Mouse (Mus musculus): Measurements from ENCODE around the gene Npdc1. TPM values are rescaled to one million over a fixed set of nuclear protein-coding genes. Genes with fewer than 3 reads are reported as not detected.
A peak's percentile ranks its signal among the peaks of the same experiment; 100 is the strongest.

Gene Npdc1
- 114 TPM for polyA plus RNA-seq (2012; fragmentation: generic; extraction: Trizol)

- no peak within 1 kb of the TSS for H3ac ChIP-seq (ENCODE audit: control insufficient read depth, insufficient read length)
- no peak within 1 kb of the TSS for H3K4me2 ChIP-seq (ENCODE audit: low read depth)
- no peaks in the 10 kb centered on the region for H3K79me2 ChIP-seq (ENCODE audit: control insufficient read depth, insufficient read depth)
- TF ChIP-seq TCF3 (IDR thresholded peaks at IDR 0.05; ENCODE audit: insufficient read length, low read depth) (no peak), USF1 (IDR thresholded peaks at IDR 0.05; ENCODE audit: low read depth) (no peak), SRF (IDR thresholded peaks at IDR 0.05; ENCODE audit: control insufficient read depth, insufficient read length, low read depth) (no peak), E2F4 (IDR thresholded peaks at IDR 0.05; ENCODE audit: insufficient read depth) (no peak), MYOG (IDR thresholded peaks at IDR 0.05; ENCODE audit: control insufficient read depth in 1 of 3, insufficient read depth in 1 of 3, insufficient read length in 2 of 3, low read depth in 2 of 3) (no peak), CEBPB (IDR thresholded peaks at IDR 0.05; ENCODE audit: insufficient read depth, poor library complexity, severe bottlenecking) (no peak), MYOD1 (IDR thresholded peaks at IDR 0.05; ENCODE audit: control insufficient read depth in 1 of 3, insufficient read length in 2 of 3, low read depth in 2 of 3) (no peak), POLR2A (IDR thresholded peaks at IDR 0.05; ENCODE audit: insufficient read length, low read depth) (no peak), POLR2AphosphoS2 (IDR thresholded peaks at IDR 0.05; ENCODE audit: insufficient read length, low read depth) (no peak), REST (IDR thresholded peaks at IDR 0.05; ENCODE audit: insufficient read depth, insufficient read length) (no peak), TCF12 (IDR thresholded peaks at IDR 0.05; ENCODE audit: insufficient read depth, poor library complexity, severe bottlenecking) (no peak), MAX (IDR thresholded peaks at IDR 0.05; ENCODE audit: low read depth) (no peak)
- no peaks in the 10 kb centered on the region for H3K36me3 ChIP-seq (ENCODE audit: control insufficient read depth, insufficient read depth)
- H3K27me3 ChIP-seq (ENCODE audit: control insufficient read depth, insufficient read depth, insufficient read length), result peaks cover 34% of the 10 kb centered on the region
- H3K4me3 ChIP-seq, result no peak within 1 kb of the TSS
Observed at GRCm38 (mm10) chr2:25399051-25399450, at the start of gene Npdc1. Gene Npdc1 (plus strand): TSS chr2:25399351.

GRCm38 (mm10) chr2:25349499-25349898, 49.7 kb upstream of the Npdc1 start:
- TF ChIP-seq CEBPB (IDR thresholded peaks at IDR 0.05; ENCODE audit: insufficient read depth, poor library complexity, severe bottlenecking), result no peak
- TF ChIP-seq REST (IDR thresholded peaks at IDR 0.05; ENCODE audit: insufficient read depth, insufficient read length), result no peak
- no peak for TF ChIP-seq POLR2A (IDR thresholded peaks at IDR 0.05; ENCODE audit: insufficient read length, low read depth)
- TF ChIP-seq MAX (IDR thresholded peaks at IDR 0.05; ENCODE audit: low read depth), result no peak
- no peak for TF ChIP-seq MYOD1 (IDR thresholded peaks at IDR 0.05; ENCODE audit: control insufficient read depth in 1 of 3, insufficient read length in 2 of 3, low read depth in 2 of 3)
- no peak for TF ChIP-seq E2F4 (IDR thresholded peaks at IDR 0.05; ENCODE audit: insufficient read depth)
- no peak for TF ChIP-seq POLR2AphosphoS2 (IDR thresholded peaks at IDR 0.05; ENCODE audit: insufficient read length, low read depth)
- TF ChIP-seq MYOG (IDR thresholded peaks at IDR 0.05; ENCODE audit: control insufficient read depth in 1 of 3, insufficient read depth in 1 of 3, insufficient read length in 2 of 3, low read depth in 2 of 3), result no peak
- H3K36me3 ChIP-seq (ENCODE audit: control insufficient read depth, insufficient read depth), result peaks cover 42% of the 10 kb centered on the region
- H3K27me3 ChIP-seq (ENCODE audit: control insufficient read depth, insufficient read depth, insufficient read length), result no peaks in the 10 kb centered on the region

GRCm38 (mm10) chr2:25350701-25351100, 48.5 kb upstream of the Npdc1 start:
- Histone ChIP-seq H3K79me2 (ENCODE audit: control insufficient read depth, insufficient read depth) (no peaks in the 10 kb centered on the region), H3ac (ENCODE audit: control insufficient read depth, insufficient read length) (no peak overlapping the region), H3K36me3 (ENCODE audit: control insufficient read depth, insufficient read depth) (peaks cover 39% of the 10 kb centered on the region), H3K4me3 (no peak overlapping the region), H3K4me2 (ENCODE audit: low read depth) (no peak overlapping the region), H3K27me3 (ENCODE audit: control insufficient read depth, insufficient read depth, insufficient read length) (no peaks in the 10 kb centered on the region)
- TF ChIP-seq CEBPB (IDR thresholded peaks at IDR 0.05; ENCODE audit: insufficient read depth, poor library complexity, severe bottlenecking), result no peak
- TF ChIP-seq POLR2A (IDR thresholded peaks at IDR 0.05; ENCODE audit: insufficient read length, low read depth), result no peak
- TF ChIP-seq SRF (IDR thresholded peaks at IDR 0.05; ENCODE audit: control insufficient read depth, insufficient read length, low read depth), result no peak
- no peak for TF ChIP-seq USF1 (IDR thresholded peaks at IDR 0.05; ENCODE audit: low read depth)
- TF ChIP-seq TCF12 (IDR thresholded peaks at IDR 0.05; ENCODE audit: insufficient read depth, poor library complexity, severe bottlenecking), result no peak
- TF ChIP-seq MAX (IDR thresholded peaks at IDR 0.05; ENCODE audit: low read depth), result no peak
- TF ChIP-seq MYOG (IDR thresholded peaks at IDR 0.05; ENCODE audit: control insufficient read depth in 1 of 3, insufficient read depth in 1 of 3, insufficient read length in 2 of 3, low read depth in 2 of 3), result no peak
- no peak for TF ChIP-seq MYOD1 (IDR thresholded peaks at IDR 0.05; ENCODE audit: control insufficient read depth in 1 of 3, insufficient read length in 2 of 3, low read depth in 2 of 3)
- no peak for TF ChIP-seq REST (IDR thresholded peaks at IDR 0.05; ENCODE audit: insufficient read depth, insufficient read length)
- no peak for TF ChIP-seq E2F4 (IDR thresholded peaks at IDR 0.05; ENCODE audit: insufficient read depth)
- no peak for TF ChIP-seq TCF3 (IDR thresholded peaks at IDR 0.05; ENCODE audit: insufficient read length, low read depth)
- no peak for TF ChIP-seq POLR2AphosphoS2 (IDR thresholded peaks at IDR 0.05; ENCODE audit: insufficient read length, low read depth)

More at GRCm38 (mm10) chr2:25349499-25349898, 49.7 kb upstream of the Npdc1 start:
- H3ac ChIP-seq (ENCODE audit: control insufficient read depth, insufficient read length), result no peak overlapping the region
- no peaks in the 10 kb centered on the region for H3K79me2 ChIP-seq (ENCODE audit: control insufficient read depth, insufficient read depth)
- no peak overlapping the region for H3K4me2 ChIP-seq (ENCODE audit: low read depth)
- no peak overlapping the region for H3K4me3 ChIP-seq

GRCm38 (mm10) chr2:25354211-25354610, 44.9 kb upstream of the Npdc1 start:
- no peaks in the 10 kb centered on the region for H3K27me3 ChIP-seq (ENCODE audit: control insufficient read depth, insufficient read depth, insufficient read length)
- no peaks in the 10 kb centered on the region for H3K79me2 ChIP-seq (ENCODE audit: control insufficient read depth, insufficient read depth)
- no peak overlapping the region for H3ac ChIP-seq (ENCODE audit: control insufficient read depth, insufficient read length)
- no peak overlapping the region for H3K4me2 ChIP-seq (ENCODE audit: low read depth)
- no peak for TF ChIP-seq MYOD1 (IDR thresholded peaks at IDR 0.05; ENCODE audit: control insufficient read depth in 1 of 3, insufficient read length in 2 of 3, low read depth in 2 of 3)
- no peak overlapping the region for H3K4me3 ChIP-seq
- H3K36me3 ChIP-seq (ENCODE audit: control insufficient read depth, insufficient read depth), result peaks cover 28% of the 10 kb centered on the region

GRCm38 (mm10) chr2:25355419-25356066, 43.6 kb upstream of the Npdc1 start:
- H3K4me2 ChIP-seq (ENCODE audit: low read depth), result peak overlapping the region; percentile 84
- H3K36me3 ChIP-seq (ENCODE audit: control insufficient read depth, insufficient read depth), result peaks cover 16% of the 10 kb centered on the region
- H3K79me2 ChIP-seq (ENCODE audit: control insufficient read depth, insufficient read depth), result no peaks in the 10 kb centered on the region
- peak overlapping the region; percentile 43 for H3K4me3 ChIP-seq
- TF ChIP-seq E2F4 (IDR thresholded peaks at IDR 0.05; ENCODE audit: insufficient read depth) (no peak), MYOG (IDR thresholded peaks at IDR 0.05; ENCODE audit: control insufficient read depth in 1 of 3, insufficient read depth in 1 of 3, insufficient read length in 2 of 3, low read depth in 2 of 3) (no peak), TCF3 (IDR thresholded peaks at IDR 0.05; ENCODE audit: insufficient read length, low read depth) (no peak), MAX (IDR thresholded peaks at IDR 0.05; ENCODE audit: low read depth) (no peak)
- H3K27me3 ChIP-seq (ENCODE audit: control insufficient read depth, insufficient read depth, insufficient read length), result no peaks in the 10 kb centered on the region
- H3ac ChIP-seq (ENCODE audit: control insufficient read depth, insufficient read length), result peak overlapping the region; percentile 30

Measured in myocyte (in vitro differentiated cells).